Mouse (Mus musculus): ENCODE measurements at regions not wholly inside any gene's neighbourhood (a gene's known extent, or its start where the extent isn't known, plus 50 kb on each side); places are given as distances from the start of the nearest gene placed in this dataset.

GRCm38 (mm10) chr15:67467404-67468345 is 967.0 kb upstream of the Lrrc6 start:
- no peaks in the 10 kb centered on the region for H3K9me3 ChIP-seq (ENCODE audit: control insufficient read depth, low read length)
- 68% methylated on average over 4 of the region's 4 CpGs for WGBS
- no peak overlapping the region for H3K27ac ChIP-seq (replicated peaks; ENCODE audit: low read depth, low read length)
- ATAC-seq (ENCODE audit: insufficient number of reproducible peaks, low FRiP score, low TSS enrichment, low read depth) (no peak), DNase-seq (ENCODE audit: low spot score) (no peak)
- H3K4me3 ChIP-seq (ENCODE audit: low read depth, low read length): no peak overlapping the region
- no peaks in the 10 kb centered on the region for H3K36me3 ChIP-seq (ENCODE audit: control insufficient read depth, insufficient read depth, low read length)
- no peaks in the 10 kb centered on the region for H3K27me3 ChIP-seq (ENCODE audit: control insufficient read depth, insufficient read depth, low read length)
- H3K4me1 ChIP-seq (ENCODE audit: control insufficient read depth, insufficient read depth, low read length): no peaks in the 10 kb centered on the region
- no peak overlapping the region for H3K9ac ChIP-seq (ENCODE audit: low read length)
- no peak overlapping the region for H3K4me2 ChIP-seq (ENCODE audit: low read depth, severe bottlenecking)

GRCm38 (mm10) chr15:67462863-67463262 is 962.2 kb upstream of the Lrrc6 start:
- no peak for ATAC-seq (ENCODE audit: insufficient number of reproducible peaks, low FRiP score, low TSS enrichment, low read depth)
- 91% methylated on average over 3 of the region's 3 CpGs for WGBS

GRCm38 (mm10) chr15:67460384-67460783 is 959.7 kb upstream of the Lrrc6 start:
- no peak overlapping the region for H3K27ac ChIP-seq (replicated peaks; ENCODE audit: low read depth, low read length)
- H3K9ac ChIP-seq (ENCODE audit: low read length): no peak overlapping the region
- H3K36me3 ChIP-seq (ENCODE audit: control insufficient read depth, insufficient read depth, low read length): no peaks in the 10 kb centered on the region
- H3K4me2 ChIP-seq (ENCODE audit: low read depth, severe bottlenecking): no peak overlapping the region
- WGBS: 75% methylated on average over 1 of the region's 1 CpGs
- DNase-seq (ENCODE audit: low spot score) (no peak), ATAC-seq (ENCODE audit: insufficient number of reproducible peaks, low FRiP score, low TSS enrichment, low read depth) (no peak)
- no peaks in the 10 kb centered on the region for H3K9me3 ChIP-seq (ENCODE audit: control insufficient read depth, low read length)
- H3K27me3 ChIP-seq (ENCODE audit: control insufficient read depth, insufficient read depth, low read length): no peaks in the 10 kb centered on the region
- no peaks in the 10 kb centered on the region for H3K4me1 ChIP-seq (ENCODE audit: control insufficient read depth, insufficient read depth, low read length)
- no peak overlapping the region for H3K4me3 ChIP-seq (ENCODE audit: low read depth, low read length)

More at GRCm38 (mm10) chr15:67462863-67463262, 962.2 kb upstream of the Lrrc6 start:
- Histone ChIP-seq H3K36me3 (ENCODE audit: control insufficient read depth, insufficient read depth, low read length) (no peaks in the 10 kb centered on the region), H3K4me3 (ENCODE audit: low read depth, low read length) (no peak overlapping the region), H3K27me3 (ENCODE audit: control insufficient read depth, insufficient read depth, low read length) (no peaks in the 10 kb centered on the region), H3K9me3 (ENCODE audit: control insufficient read depth, low read length) (no peaks in the 10 kb centered on the region), H3K9ac (ENCODE audit: low read length) (no peak overlapping the region), H3K4me2 (ENCODE audit: low read depth, severe bottlenecking) (no peak overlapping the region), H3K4me1 (ENCODE audit: control insufficient read depth, insufficient read depth, low read length) (no peaks in the 10 kb centered on the region), H3K27ac (replicated peaks; ENCODE audit: low read depth, low read length) (no peak overlapping the region)
- DNase-seq (ENCODE audit: low spot score): no peak

- Histone ChIP-seq H3K27ac (replicated peaks; ENCODE audit: low read depth, low read length) (no peak overlapping the region), H3K36me3 (ENCODE audit: control insufficient read depth, insufficient read depth, low read length) (no peaks in the 10 kb centered on the region), H3K4me1 (ENCODE audit: control insufficient read depth, insufficient read depth, low read length) (no peaks in the 10 kb centered on the region), H3K9ac (ENCODE audit: low read length) (no peak overlapping the region), H3K4me3 (ENCODE audit: low read depth, low read length) (no peak overlapping the region), H3K4me2 (ENCODE audit: low read depth, severe bottlenecking) (no peak overlapping the region), H3K27me3 (ENCODE audit: control insufficient read depth, insufficient read depth, low read length) (no peaks in the 10 kb centered on the region), H3K9me3 (ENCODE audit: control insufficient read depth, low read length) (no peaks in the 10 kb centered on the region)
- DNase-seq (ENCODE audit: low spot score): peak; percentile 72
- 19% methylated on average over 2 of the region's 2 CpGs for WGBS
- ATAC-seq (ENCODE audit: insufficient number of reproducible peaks, low FRiP score, low TSS enrichment, low read depth): peak; percentile 78; the same call in 1 of the 2 replicates
Measured at GRCm38 (mm10) chr15:67434284-67434683, 933.6 kb upstream of the Lrrc6 start.

- Histone ChIP-seq H3K36me3 (ENCODE audit: control insufficient read depth, insufficient read depth, low read length) (no peaks in the 10 kb centered on the region), H3K27ac (replicated peaks; ENCODE audit: low read depth, low read length) (no peak overlapping the region), H3K9ac (ENCODE audit: low read length) (no peak overlapping the region), H3K4me3 (ENCODE audit: low read depth, low read length) (no peak overlapping the region), H3K27me3 (ENCODE audit: control insufficient read depth, insufficient read depth, low read length) (no peaks in the 10 kb centered on the region), H3K4me2 (ENCODE audit: low read depth, severe bottlenecking) (no peak overlapping the region), H3K4me1 (ENCODE audit: control insufficient read depth, insufficient read depth, low read length) (peaks cover 4% of the 10 kb centered on the region), H3K9me3 (ENCODE audit: control insufficient read depth, low read length) (no peaks in the 10 kb centered on the region)
- no peak for DNase-seq (ENCODE audit: low spot score)
- ATAC-seq (ENCODE audit: insufficient number of reproducible peaks, low FRiP score, low TSS enrichment, low read depth): no peak
- whole genome bisulfite sequencing: 79% methylated on average over 3 of the region's 3 CpGs
Measured at GRCm38 (mm10) chr15:67423922-67424321, 923.2 kb upstream of the Lrrc6 start.

- 80% methylated on average over 8 of the region's 8 CpGs for WGBS
- H3K36me3 ChIP-seq (ENCODE audit: control insufficient read depth, insufficient read depth, low read length): no peaks in the 10 kb centered on the region
- H3K4me3 ChIP-seq (ENCODE audit: low read depth, low read length): no peak overlapping the region
- no peak for ATAC-seq (ENCODE audit: insufficient number of reproducible peaks, low FRiP score, low TSS enrichment, low read depth)
- DNase-seq (ENCODE audit: low spot score): no peak
- no peak overlapping the region for H3K4me2 ChIP-seq (ENCODE audit: low read depth, severe bottlenecking)
- no peaks in the 10 kb centered on the region for H3K9me3 ChIP-seq (ENCODE audit: control insufficient read depth, low read length)
- H3K9ac ChIP-seq (ENCODE audit: low read length): no peak overlapping the region
- peaks cover 4% of the 10 kb centered on the region for H3K4me1 ChIP-seq (ENCODE audit: control insufficient read depth, insufficient read depth, low read length)
- no peaks in the 10 kb centered on the region for H3K27me3 ChIP-seq (ENCODE audit: control insufficient read depth, insufficient read depth, low read length)
- H3K27ac ChIP-seq (replicated peaks; ENCODE audit: low read depth, low read length): no peak overlapping the region
Measured at GRCm38 (mm10) chr15:67422277-67422953, 921.7 kb upstream of the Lrrc6 start.

- 39% methylated on average over 6 of the region's 6 CpGs for WGBS
- no peak for DNase-seq (ENCODE audit: low spot score)
- no peak for ATAC-seq (ENCODE audit: insufficient number of reproducible peaks, low FRiP score, low TSS enrichment, low read depth)
Measured at GRCm38 (mm10) chr15:67420776-67421175, 920.1 kb upstream of the Lrrc6 start.

GRCm38 (mm10) chr15:67419733-67420132 is 919.0 kb upstream of the Lrrc6 start:
- no peak overlapping the region for H3K9ac ChIP-seq (ENCODE audit: low read length)
- no peaks in the 10 kb centered on the region for H3K36me3 ChIP-seq (ENCODE audit: control insufficient read depth, insufficient read depth, low read length)
- H3K9me3 ChIP-seq (ENCODE audit: control insufficient read depth, low read length): no peaks in the 10 kb centered on the region
- no peaks in the 10 kb centered on the region for H3K27me3 ChIP-seq (ENCODE audit: control insufficient read depth, insufficient read depth, low read length)
- no peak for ATAC-seq (ENCODE audit: insufficient number of reproducible peaks, low FRiP score, low TSS enrichment, low read depth)
- peaks cover 4% of the 10 kb centered on the region for H3K4me1 ChIP-seq (ENCODE audit: control insufficient read depth, insufficient read depth, low read length)
- H3K4me2 ChIP-seq (ENCODE audit: low read depth, severe bottlenecking): no peak overlapping the region
- H3K4me3 ChIP-seq (ENCODE audit: low read depth, low read length): no peak overlapping the region
- no peak for DNase-seq (ENCODE audit: low spot score)
- 95% methylated on average over 1 of the region's 1 CpGs for WGBS
- H3K27ac ChIP-seq (replicated peaks; ENCODE audit: low read depth, low read length): no peak overlapping the region

More at GRCm38 (mm10) chr15:67420776-67421175, 920.1 kb upstream of the Lrrc6 start:
- H3K9me3 ChIP-seq (ENCODE audit: control insufficient read depth, low read length): no peaks in the 10 kb centered on the region
- H3K27me3 ChIP-seq (ENCODE audit: control insufficient read depth, insufficient read depth, low read length): no peaks in the 10 kb centered on the region
- no peaks in the 10 kb centered on the region for H3K36me3 ChIP-seq (ENCODE audit: control insufficient read depth, insufficient read depth, low read length)
- H3K4me1 ChIP-seq (ENCODE audit: control insufficient read depth, insufficient read depth, low read length): peaks cover 4% of the 10 kb centered on the region
- no peak overlapping the region for H3K9ac ChIP-seq (ENCODE audit: low read length)
- no peak overlapping the region for H3K27ac ChIP-seq (replicated peaks; ENCODE audit: low read depth, low read length)
- H3K4me2 ChIP-seq (ENCODE audit: low read depth, severe bottlenecking): no peak overlapping the region
- H3K4me3 ChIP-seq (ENCODE audit: low read depth, low read length): no peak overlapping the region
